Mouse (Mus musculus) forebrain, embryonic 16.5 days (tissue): ENCODE measurements at regions not wholly inside any gene's neighbourhood (a gene's known extent, or its start where the extent isn't known, plus 50 kb on each side); places are given as distances from the start of the nearest gene placed in this dataset.

Experiments
- ATAC-seq: fragments of 200-750 bp; cut with Nextera tagmentation; 2 replicates; pipeline ENCODE4 v1.8.0; 2017; ENCODE audit warnings: mild to moderate bottlenecking, moderate library complexity
- H3K27ac ChIP-seq: fragments of 300-500 bp; sonication (generic); 2 replicates; pipeline ENCODE4 v1.5.1; 2014; ENCODE audit warnings: low read length, control low read depth
- H3K27me3 ChIP-seq: fragments of 300-500 bp; sonication (generic); replicated peaks from 2 replicates; pipeline ENCODE4 v1.6.1; 2014; ENCODE audit warnings: low read length; ENCODE audit not compliant: control insufficient read depth, insufficient read depth
- H3K36me3 ChIP-seq: fragments of 300-500 bp; sonication (generic); 2 replicates; pipeline ENCODE4 v1.6.1; 2014; ENCODE audit not compliant: control insufficient read depth, insufficient read depth
- H3K4me1 ChIP-seq: fragments of 300-500 bp; sonication (generic); replicated peaks from 2 replicates; pipeline ENCODE4 v1.6.1; 2014; ENCODE audit warnings: low read length; ENCODE audit not compliant: control insufficient read depth, insufficient read depth
- H3K4me2 ChIP-seq: fragments of 300-500 bp; sonication (generic); 2 replicates; pipeline ENCODE4 v1.6.1; 2014; ENCODE audit warnings: mild to moderate bottlenecking, low read length, control low read depth
- H3K4me3 ChIP-seq: fragments of 300-500 bp; sonication (generic); replicated peaks from 2 replicates; pipeline ENCODE4 v1.5.1; 2014; ENCODE audit warnings: mild to moderate bottlenecking, low read length, control low read depth
- H3K9ac ChIP-seq: fragments of 300-500 bp; sonication (generic); replicated peaks from 2 replicates; pipeline ENCODE4 v1.6.1; 2014; ENCODE audit warnings: low read depth, low read length, control low read depth
- H3K9me3 ChIP-seq: fragments of 300-500 bp; sonication (generic); 2 replicates; pipeline ENCODE4 v1.6.1; 2016; ENCODE audit warnings: low read length; ENCODE audit not compliant: control insufficient read depth
- WGBS: fragments of 180-500 bp; shearing (Covaris S2); extraction: QIAGEN DNeasy Blood & Tissue Kit; methylation state at CpG from one replicate; pipeline ENCODE4 v1.1.7; 2014; 5-methylcytosine and 5-hydroxymethylcytosine counted together

- peaks cover 3% of the 10 kb centered on the region; the same call in 1 of the 2 replicates for H3K4me1 ChIP-seq
- H3K36me3 ChIP-seq = no peaks in the 10 kb centered on the region
- H3K9ac ChIP-seq = no peak overlapping the region
- no peak for ATAC-seq
- H3K4me2 ChIP-seq = no peak overlapping the region
- no peaks in the 10 kb centered on the region for H3K27me3 ChIP-seq
- H3K27ac ChIP-seq = no peak overlapping the region
- no peak overlapping the region for H3K4me3 ChIP-seq
- H3K9me3 ChIP-seq = no peaks in the 10 kb centered on the region
- 95% methylated on average over 10 of the region's 10 CpGs for WGBS
Measured at GRCm38 (mm10) chr3:8751356-8751755, 858.5 kb downstream of the Zfp704 start.

- H3K27me3 ChIP-seq = no peaks in the 10 kb centered on the region
- ATAC-seq = no peak
- H3K9me3 ChIP-seq = no peaks in the 10 kb centered on the region
- no peak overlapping the region for H3K27ac ChIP-seq
- no peak overlapping the region for H3K9ac ChIP-seq
- H3K4me2 ChIP-seq = no peak overlapping the region
- no peak overlapping the region for H3K4me3 ChIP-seq
- H3K36me3 ChIP-seq = no peaks in the 10 kb centered on the region
- peaks cover 3% of the 10 kb centered on the region; the same call in 1 of the 2 replicates for H3K4me1 ChIP-seq
- WGBS = 68% methylated on average over 4 of the region's 4 CpGs
Measured at GRCm38 (mm10) chr3:8750858-8751257, 859.0 kb downstream of the Zfp704 start.

DNA sequence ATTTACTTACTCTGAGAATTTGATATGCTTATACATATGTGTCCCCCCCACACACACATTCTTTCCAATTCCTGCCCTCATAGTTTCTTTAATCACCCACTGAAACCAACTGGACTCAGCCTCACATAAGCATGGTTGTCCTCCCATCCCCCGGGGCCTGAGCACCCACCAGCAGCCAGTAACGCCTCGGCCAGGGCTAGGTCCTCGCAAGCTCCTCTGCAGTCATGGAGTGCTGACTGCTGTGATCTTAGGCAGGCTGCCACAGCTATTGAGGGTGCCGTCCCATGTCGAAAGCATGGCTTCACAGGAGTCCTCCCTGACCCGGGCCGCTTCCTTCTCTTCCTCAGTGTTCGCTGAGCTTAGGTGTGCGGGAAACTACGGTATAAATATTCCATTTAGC lies 859.7 kb downstream of the Zfp704 start:
- Histone ChIP-seq H3K27me3 (no peaks in the 10 kb centered on the region), H3K4me2 (no peak overlapping the region), H3K9me3 (no peaks in the 10 kb centered on the region), H3K27ac (no peak overlapping the region), H3K36me3 (no peaks in the 10 kb centered on the region), H3K4me3 (no peak overlapping the region), H3K4me1 (peaks cover 3% of the 10 kb centered on the region; the same call in 1 of the 2 replicates), H3K9ac (no peak overlapping the region)
- 91% methylated on average over 11 of the region's 11 CpGs for WGBS
- no peak for ATAC-seq

GRCm38 (mm10) chr3:8747201-8747600 lies 862.7 kb downstream of the Zfp704 start:
- H3K36me3 ChIP-seq = no peaks in the 10 kb centered on the region
- H3K27me3 ChIP-seq = no peaks in the 10 kb centered on the region
- 93% methylated on average over 4 of the region's 4 CpGs for WGBS
- H3K4me3 ChIP-seq = no peak overlapping the region
- no peaks in the 10 kb centered on the region for H3K9me3 ChIP-seq
- H3K9ac ChIP-seq = no peak overlapping the region
- H3K4me2 ChIP-seq = no peak overlapping the region
- no peak overlapping the region for H3K27ac ChIP-seq
- no peak for ATAC-seq
- H3K4me1 ChIP-seq = no peaks in the 10 kb centered on the region

- H3K4me3 ChIP-seq = no peak overlapping the region
- H3K27me3 ChIP-seq = no peaks in the 10 kb centered on the region
- WGBS = 95% methylated on average over 3 of the region's 3 CpGs
- no peaks in the 10 kb centered on the region for H3K4me1 ChIP-seq
- H3K9me3 ChIP-seq = no peaks in the 10 kb centered on the region
- H3K27ac ChIP-seq = no peak overlapping the region
- no peak for ATAC-seq
- H3K36me3 ChIP-seq = no peaks in the 10 kb centered on the region
- no peak overlapping the region for H3K9ac ChIP-seq
- H3K4me2 ChIP-seq = no peak overlapping the region
Measured at GRCm38 (mm10) chr3:8746677-8747076, 863.2 kb downstream of the Zfp704 start.

- Histone ChIP-seq H3K9ac (no peak overlapping the region), H3K27me3 (no peaks in the 10 kb centered on the region), H3K4me2 (no peak overlapping the region), H3K4me3 (no peak overlapping the region), H3K36me3 (no peaks in the 10 kb centered on the region), H3K4me1 (no peaks in the 10 kb centered on the region), H3K9me3 (no peaks in the 10 kb centered on the region), H3K27ac (no peak overlapping the region)
- 94% methylated on average over 1 of the region's 1 CpGs for WGBS
- no peak for ATAC-seq
Measured at GRCm38 (mm10) chr3:8746037-8746436, 863.8 kb downstream of the Zfp704 start.

DNA sequence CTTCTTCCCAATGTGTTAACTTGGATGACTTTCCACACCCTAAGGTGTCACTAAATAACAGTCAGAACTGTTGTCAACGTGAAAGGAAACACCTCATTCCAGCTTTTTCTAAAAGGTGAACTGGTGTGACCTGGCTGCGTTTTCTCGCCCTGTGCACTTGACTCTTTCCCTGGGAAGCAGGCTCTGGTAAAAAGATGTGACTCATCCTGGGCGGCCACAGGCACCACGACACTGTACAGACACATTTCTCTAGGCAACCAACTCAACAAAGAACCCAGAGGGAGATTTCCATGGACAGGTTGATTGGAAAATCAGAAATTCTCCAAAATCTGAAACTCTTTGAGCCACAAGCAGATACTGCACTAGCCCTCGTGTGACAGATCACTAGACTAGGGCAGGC lies 865.0 kb downstream of the Zfp704 start:
- Histone ChIP-seq H3K9me3 (no peaks in the 10 kb centered on the region), H3K4me2 (no peak overlapping the region), H3K27me3 (no peaks in the 10 kb centered on the region), H3K27ac (no peak overlapping the region), H3K9ac (no peak overlapping the region), H3K4me1 (no peaks in the 10 kb centered on the region), H3K36me3 (no peaks in the 10 kb centered on the region), H3K4me3 (no peak overlapping the region)
- no peak for ATAC-seq
- WGBS = 87% methylated on average over 6 of the region's 6 CpGs

DNA sequence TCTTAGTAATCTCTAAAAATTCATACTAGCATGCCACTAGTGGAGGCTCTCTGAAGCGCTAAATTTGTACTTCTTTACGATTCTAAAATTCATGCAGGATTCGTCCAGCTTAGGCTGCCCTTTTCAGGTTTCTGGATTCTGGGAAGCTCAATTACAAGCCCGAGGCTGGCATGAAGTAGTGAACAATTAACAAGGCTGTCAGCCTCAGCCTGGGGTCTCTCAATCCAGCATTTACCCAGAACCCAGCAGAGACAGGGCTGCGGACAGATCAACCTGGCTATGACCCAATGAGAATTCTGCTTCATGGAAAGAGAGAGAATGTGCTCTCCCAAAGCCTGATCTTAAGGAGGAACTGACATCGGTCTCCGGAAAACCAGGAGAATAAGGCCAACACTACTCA lies 866.2 kb downstream of the Zfp704 start:
- H3K4me2 ChIP-seq = no peak overlapping the region
- WGBS = 67% methylated on average over 7 of the region's 7 CpGs
- no peak for ATAC-seq
- H3K9ac ChIP-seq = no peak overlapping the region
- no peak overlapping the region for H3K4me3 ChIP-seq
- no peaks in the 10 kb centered on the region for H3K36me3 ChIP-seq
- H3K27ac ChIP-seq = no peak overlapping the region
- no peaks in the 10 kb centered on the region for H3K9me3 ChIP-seq
- no peaks in the 10 kb centered on the region for H3K4me1 ChIP-seq
- no peaks in the 10 kb centered on the region for H3K27me3 ChIP-seq

DNA sequence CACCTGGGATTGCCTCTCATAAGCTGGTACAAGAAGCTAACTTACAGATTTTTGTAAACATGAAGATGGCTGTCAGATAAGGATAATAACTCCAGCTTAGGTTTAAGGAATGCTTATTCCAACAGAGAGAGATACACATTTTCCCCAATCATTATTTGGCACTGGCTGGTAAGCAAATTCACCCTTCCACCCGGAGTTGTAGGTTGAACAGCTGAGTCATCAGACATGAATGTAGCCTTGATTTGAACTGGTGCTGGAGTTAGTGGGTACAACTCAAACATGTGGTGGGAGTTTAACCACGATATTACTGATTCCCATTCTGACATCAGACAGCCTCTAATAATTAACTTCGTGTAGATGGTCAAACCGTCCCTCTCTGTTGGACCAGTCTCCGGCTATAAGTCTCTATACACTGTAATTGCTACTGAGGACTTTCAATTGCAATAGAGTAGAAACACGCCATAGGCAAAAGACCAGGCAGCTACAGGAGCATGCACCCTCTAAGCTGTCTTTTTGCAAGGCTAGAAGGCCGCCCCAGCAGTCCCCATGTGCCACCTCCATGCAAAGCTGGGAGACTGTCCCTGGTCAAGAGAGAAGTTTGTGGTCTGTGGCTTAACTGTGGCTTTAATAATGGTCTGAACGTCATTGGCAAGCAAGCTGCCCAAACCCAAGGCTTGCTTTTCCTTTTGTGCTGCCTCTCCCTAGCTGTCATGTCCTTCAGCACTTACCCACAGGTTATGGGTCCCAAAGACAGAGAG lies 868.4 kb downstream of the Zfp704 start:
- H3K4me1 ChIP-seq = peaks cover 1% of the 10 kb centered on the region; the same call in 1 of the 2 replicates

GRCm38 (mm10) chr3:8740710-8741109 lies 869.2 kb downstream of the Zfp704 start:
- WGBS = 67% methylated on average over 5 of the region's 5 CpGs
- Histone ChIP-seq H3K36me3 (no peaks in the 10 kb centered on the region), H3K4me1 (peaks cover 5% of the 10 kb centered on the region; the same call in 1 of the 2 replicates), H3K4me3 (no peak overlapping the region), H3K9me3 (no peaks in the 10 kb centered on the region), H3K27me3 (no peaks in the 10 kb centered on the region), H3K4me2 (no peak overlapping the region), H3K27ac (no peak overlapping the region), H3K9ac (no peak overlapping the region)
- ATAC-seq = no peak

More for the DNA sequence above, 868.4 kb downstream of the Zfp704 start:
- H3K27ac ChIP-seq = no peak overlapping the region
- H3K9me3 ChIP-seq = no peaks in the 10 kb centered on the region
- no peak overlapping the region for H3K9ac ChIP-seq
- H3K27me3 ChIP-seq = no peaks in the 10 kb centered on the region
- H3K4me3 ChIP-seq = no peak overlapping the region
- ATAC-seq = no peak
- WGBS = 88% methylated on average over 8 of the region's 8 CpGs
- no peak overlapping the region for H3K4me2 ChIP-seq
- H3K36me3 ChIP-seq = no peaks in the 10 kb centered on the region
